Mouse (Mus musculus) CH12.LX (cell line): ENCODE measurements at regions not wholly inside any gene's neighbourhood (a gene's known extent, or its start where the extent isn't known, plus 50 kb on each side); places are given as distances from the start of the nearest gene placed in this dataset.

ENCODE experiments used
- DNase-seq: peaks from one replicate; pipeline ENCODE4 v3.0.0-alpha.2; 2013; ENCODE audit errors: extremely low read depth
- H3K27ac ChIP-seq: 2 replicates; pipeline ENCODE4 v1.5.1; 2012; ENCODE audit warnings: low read depth, mild to moderate bottlenecking, control low read depth, moderate library complexity; ENCODE audit not compliant: insufficient read depth
- H3K27me3 ChIP-seq: replicated peaks from 2 replicates; pipeline ENCODE3; 2012; ENCODE audit warnings: inconsistent platforms
- H3K36me3 ChIP-seq, 2 experiments: replicated peaks in 1 of 2; 2 replicates each; pipeline versions ENCODE3 to v1.6.1; 2012; ENCODE audit warnings: inconsistent platforms in 1 of 2, low read length in 1 of 2, mild to moderate bottlenecking in 1 of 2, mixed read lengths in 1 of 2, moderate library complexity in 1 of 2; ENCODE audit not compliant: control insufficient read depth in 1 of 2, insufficient read depth in 1 of 2
- H3K4me1 ChIP-seq, 2 experiments: 2 replicates each; pipeline ENCODE4 v1.6.1; 2012; ENCODE audit warnings: inconsistent platforms in 1 of 2, moderate library complexity in 1 of 2; ENCODE audit not compliant: insufficient read depth in 2 of 2, control insufficient read depth in 1 of 2
- H3K4me2 ChIP-seq: 2 replicates; pipeline ENCODE4 v1.6.1; 2012; ENCODE audit warnings: low read depth, mild to moderate bottlenecking, control low read depth; ENCODE audit not compliant: poor library complexity, insufficient read depth, severe bottlenecking
- H3K4me3 ChIP-seq, 3 experiments: fragments of 150-350 bp in 1 of 3; sonication (generic) in 1 of 3; replicated peaks in 1 of 3; 2 replicates each; pipeline versions ENCODE3 to v1.5.1; 2011 to 2012; ENCODE audit warnings: low read depth in 2 of 3, low read length in 2 of 3, mild to moderate bottlenecking in 2 of 3, moderate library complexity in 2 of 3, control low read depth in 1 of 3, improper control_type of control experiment in 1 of 3, inconsistent platforms in 1 of 3, mixed read lengths in 1 of 3; ENCODE audit not compliant: poor library complexity in 1 of 3
- H3K79me2 ChIP-seq: replicated peaks from 2 replicates; pipeline ENCODE4 v1.6.1; 2012; ENCODE audit warnings: mild to moderate bottlenecking, moderate library complexity; ENCODE audit not compliant: control insufficient read depth, poor library complexity, insufficient read depth, severe bottlenecking; ENCODE audit errors: extremely low read depth
- H3K9ac ChIP-seq: 2 replicates; pipeline ENCODE4 v1.6.1; 2012; ENCODE audit warnings: low read depth, mild to moderate bottlenecking, control low read depth, moderate library complexity; ENCODE audit not compliant: insufficient read depth
- H3K9me3 ChIP-seq: replicated peaks from 2 replicates; pipeline ENCODE3; 2012; ENCODE audit warnings: low read length, inconsistent platforms, mixed read lengths
- BHLHE40 ChIP-seq: IDR thresholded peaks from 2 replicates; pipeline ENCODE4 v1.6.1; 2011; ENCODE audit warnings: mild to moderate bottlenecking, low read depth, low read length, improper control_type of control experiment
- CHD1 ChIP-seq: IDR thresholded peaks from 2 replicates; pipeline ENCODE4 v1.6.1; 2012; ENCODE audit warnings: low read depth, low read length, improper control_type of control experiment, inconsistent platforms
- CHD2 ChIP-seq: IDR thresholded peaks from 2 replicates; pipeline ENCODE4 v1.6.1; 2011; ENCODE audit warnings: low read length, improper control_type of control experiment
- E2F4 ChIP-seq: IDR thresholded peaks from 2 replicates; pipeline ENCODE4 v1.6.1; 2011; ENCODE audit warnings: low read depth, low read length, improper control_type of control experiment; ENCODE audit not compliant: insufficient replicate concordance
- ELF1 ChIP-seq: IDR thresholded peaks from 2 replicates; pipeline ENCODE4 v1.6.1; 2014; ENCODE audit warnings: low read depth, mild to moderate bottlenecking, inconsistent platforms, low read length, improper control_type of control experiment
- IRF4 ChIP-seq: IDR thresholded peaks from 2 replicates; pipeline ENCODE4 v1.6.1; 2014; ENCODE audit warnings: low read depth, mild to moderate bottlenecking, inconsistent platforms, low read length, improper control_type of control experiment
- KAT2A ChIP-seq: IDR thresholded peaks from 2 replicates; pipeline ENCODE4 v1.6.1; 2012; ENCODE audit warnings: low read length, improper control_type of control experiment, inconsistent platforms; ENCODE audit not compliant: insufficient replicate concordance
- MAFK ChIP-seq: IDR thresholded peaks from 2 replicates; pipeline ENCODE4 v1.6.1; 2011; ENCODE audit warnings: low read length, improper control_type of control experiment; ENCODE audit not compliant: insufficient replicate concordance
- MAX ChIP-seq: IDR thresholded peaks from 2 replicates; pipeline ENCODE4 v1.6.1; 2011; ENCODE audit warnings: low read length, improper control_type of control experiment
- MAZ ChIP-seq: IDR thresholded peaks from 2 replicates; pipeline ENCODE4 v1.6.1; 2012; ENCODE audit warnings: low read depth, mild to moderate bottlenecking, inconsistent platforms, low read length, improper control_type of control experiment, moderate library complexity
- MEF2A ChIP-seq: IDR thresholded peaks from 2 replicates; pipeline ENCODE4 v1.6.1; 2014; ENCODE audit warnings: low read depth, mild to moderate bottlenecking, inconsistent platforms, low read length, improper control_type of control experiment, borderline replicate concordance
- MXI1 ChIP-seq: IDR thresholded peaks from 2 replicates; pipeline ENCODE4 v1.6.1; 2011; ENCODE audit warnings: mild to moderate bottlenecking, low read depth, low read length, improper control_type of control experiment
- MYC ChIP-seq: IDR thresholded peaks from 2 replicates; pipeline ENCODE4 v1.6.1; 2011; ENCODE audit warnings: low read depth, mild to moderate bottlenecking, improper control_type of control experiment, low read length
- NELFE ChIP-seq: IDR thresholded peaks from 2 replicates; pipeline ENCODE4 v1.6.1; 2011; ENCODE audit warnings: low read depth, low read length, improper control_type of control experiment
- NRF1 ChIP-seq: IDR thresholded peaks from 2 replicates; pipeline ENCODE4 v1.6.1; 2014; ENCODE audit warnings: low read depth, mild to moderate bottlenecking, inconsistent platforms, low read length, improper control_type of control experiment, moderate library complexity
- PAX5 ChIP-seq: IDR thresholded peaks from 2 replicates; pipeline ENCODE4 v1.6.1; 2012; ENCODE audit warnings: low read length, inconsistent platforms, mixed read lengths
- POLR2A ChIP-seq: IDR thresholded peaks from 2 replicates; pipeline ENCODE4 v1.6.1; 2011; ENCODE audit warnings: low read depth, mild to moderate bottlenecking, improper control_type of control experiment, low read length
- POLR2AphosphoS2 ChIP-seq: IDR thresholded peaks from 2 replicates; pipeline ENCODE4 v1.6.1; 2011; ENCODE audit warnings: low read depth, low read length, improper control_type of control experiment
- RCOR1 ChIP-seq: conservative IDR thresholded peaks from 2 replicates; pipeline ENCODE4 v1.6.1; 2012; ENCODE audit warnings: low read depth, mild to moderate bottlenecking, inconsistent platforms, low read length, improper control_type of control experiment
- SIN3A ChIP-seq: IDR thresholded peaks from 2 replicates; pipeline ENCODE4 v1.6.1; 2012; ENCODE audit warnings: low read length, improper control_type of control experiment, inconsistent platforms
- TBP ChIP-seq: conservative IDR thresholded peaks from 2 replicates; pipeline ENCODE4 v1.6.1; 2011; ENCODE audit warnings: low read depth, low read length, improper control_type of control experiment
- TCF12 ChIP-seq: IDR thresholded peaks from 2 replicates; pipeline ENCODE4 v1.6.1; 2014; ENCODE audit warnings: low read depth, mild to moderate bottlenecking, inconsistent platforms, low read length, improper control_type of control experiment
- UBTF ChIP-seq: IDR thresholded peaks from 2 replicates; pipeline ENCODE4 v1.6.1; 2012; ENCODE audit warnings: low read depth, mild to moderate bottlenecking, inconsistent platforms, low read length, improper control_type of control experiment, moderate library complexity
- USF1 ChIP-seq: IDR thresholded peaks from 2 replicates; pipeline ENCODE4 v1.6.1; 2014; ENCODE audit warnings: low read depth, mild to moderate bottlenecking, inconsistent platforms, low read length, improper control_type of control experiment
- ZC3H11A ChIP-seq: IDR thresholded peaks from 2 replicates; pipeline ENCODE4 v1.6.1; 2012; ENCODE audit warnings: low read depth, mild to moderate bottlenecking, inconsistent platforms, low read length, improper control_type of control experiment
- dilution Hi-C: fragments of 300-500 bp; cut with MboI; formaldehyde crosslinking; loops from 2 replicates; pipeline ENCODE4 v1.14.3; 2020; ENCODE audit warnings: low sequenced_read_pairs; ENCODE audit not compliant: extremely low pct_unique_long_range_greater_than_20kb, extremely low pct_ligation_motif_present
- in situ Hi-C: fragments of 300-500 bp; cut with MboI; formaldehyde crosslinking; loops from 3 replicates; pipeline ENCODE4 v1.14.3; 2019; ENCODE audit warnings: low sequenced_read_pairs, low pct_ligation_motif_present, low pct_unique_long_range_greater_than_20kb, mixed read lengths

- Histone ChIP-seq H3K9me3 (peaks cover 3% of the 10 kb centered on the region), H3K36me3 (no peaks in the 10 kb centered on the region), H3K4me2 (no peak overlapping the region), H3K27me3 (no peaks in the 10 kb centered on the region), H3K79me2 (no peaks in the 10 kb centered on the region), H3K9ac (no peak overlapping the region), H3K4me1 (peaks cover 19 to 47% of the 10 kb centered on the region in 2 experiments), H3K27ac (no peak overlapping the region), H3K4me3 (no peak overlapping the region)
- in situ Hi-C loops (loop anchor here (10.0 to 25.0 kb wide), 2 partner anchors 121 to 464 kb away; partner anchors contain the start of gene Tle3), dilution Hi-C loops (no loop called here)
- TF ChIP-seq PAX5: no peak
- no peak for TF ChIP-seq CHD2
- TF ChIP-seq MYC: no peak
- TF ChIP-seq BHLHE40: no peak
- no peak for TF ChIP-seq ZC3H11A
- no peak for TF ChIP-seq UBTF
- no peak for TF ChIP-seq RCOR1
- no peak for TF ChIP-seq MAZ
- no peak for TF ChIP-seq KAT2A
- no peak for TF ChIP-seq NRF1
- no peak for TF ChIP-seq NELFE
- TF ChIP-seq MAFK: no peak
- no peak for TF ChIP-seq MXI1
- no peak for TF ChIP-seq TBP
- TF ChIP-seq IRF4: no peak
- no peak for TF ChIP-seq MAX
- no peak for TF ChIP-seq MEF2A
- no peak for DNase-seq
These were observed 88.5 kb downstream of the Rplp1 start for GRCm38 (mm10) chr9:61825804-61826203.

- H3K9ac ChIP-seq: no peak overlapping the region
- H3K36me3 ChIP-seq: no peaks in the 10 kb centered on the region
- H3K4me1 ChIP-seq: peaks cover 4 to 15% of the 10 kb centered on the region in 2 experiments
- TF ChIP-seq ELF1 (no peak), MXI1 (no peak), USF1 (no peak), MAX (no peak), POLR2A (no peak), MAFK (no peak), SIN3A (no peak), PAX5 (no peak), CHD1 (no peak), TCF12 (no peak), ZC3H11A (no peak), MEF2A (no peak), E2F4 (no peak), NRF1 (no peak), POLR2AphosphoS2 (no peak), CHD2 (no peak), NELFE (no peak), UBTF (no peak), MAZ (no peak)
- no peak for DNase-seq
- H3K79me2 ChIP-seq: no peaks in the 10 kb centered on the region
- dilution Hi-C loops: no loop called here
- no peak overlapping the region for H3K4me3 ChIP-seq
- no peak overlapping the region for H3K27ac ChIP-seq
- no peak overlapping the region for H3K4me2 ChIP-seq
- no peaks in the 10 kb centered on the region for H3K27me3 ChIP-seq
- in situ Hi-C loops: loop anchor here (10.0 kb wide), 1 partner anchor 115 kb away; no protein-coding TSS in a partner anchor
- H3K9me3 ChIP-seq: peaks cover 3% of the 10 kb centered on the region
These were observed 94.5 kb downstream of the Rplp1 start for GRCm38 (mm10) chr9:61819836-61820235.
